Mouse (Mus musculus): ENCODE results near the gene Olfr273. TPM values are rescaled to one million over a fixed set of nuclear protein-coding genes. Genes with fewer than 3 reads are reported as not detected.
"Not testable (repeated sequence)": the region's sequence is repeated elsewhere in the genome, so short reads cannot be mapped to it uniquely, and the experiment has no call there.

The Olfr273 gene
- polyA plus RNA-seq (2014; fragmentation: Nextera tagmentation; extraction: Ambion mirVana) = not detected in 2 replicates

DNA sequence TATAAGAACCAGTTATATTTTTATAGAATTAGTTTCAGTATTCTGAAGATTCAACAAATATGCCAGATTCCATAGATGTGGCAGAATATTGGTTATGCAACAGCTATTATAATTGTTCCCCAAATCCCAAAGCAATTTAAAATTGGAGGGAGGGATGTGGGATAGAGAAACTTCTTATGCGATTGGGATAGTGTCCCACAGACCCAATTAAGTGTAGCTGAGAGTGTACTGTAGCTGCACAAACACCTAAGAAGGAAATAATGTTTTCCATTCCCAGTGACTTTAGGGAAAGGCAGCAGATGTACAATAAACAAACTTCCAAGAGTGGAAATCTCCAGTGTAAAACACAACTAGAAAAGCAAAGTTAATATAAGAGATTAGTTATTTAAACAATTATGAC is at the start of gene Olfr273:
Gene Olfr273, minus strand, starts transcription at position 101 of the 400 bp plus-strand sequence.
- Histone ChIP-seq H3K9me3 (ENCODE audit: control insufficient read depth, low read length) (no peaks in the 10 kb centered on the region), H3K4me2 (replicated peaks; ENCODE audit: low read depth, low read length) (no peak within 1 kb of the TSS), H3K4me1 (ENCODE audit: control insufficient read depth, insufficient read depth, low read length) (no peaks in the 10 kb centered on the region), H3K27me3 (ENCODE audit: control insufficient read depth, insufficient read depth, low read length) (no peaks in the 10 kb centered on the region), H3K4me3 (ENCODE audit: low read length) (no peak within 1 kb of the TSS), H3K27ac (ENCODE audit: low read depth, low read length) (no peak within 1 kb of the TSS), H3K36me3 (ENCODE audit: control insufficient read depth, insufficient read depth, low read length) (no peaks in the 10 kb centered on the region), H3K9ac (ENCODE audit: low read depth, low read length) (no peak within 1 kb of the TSS)
- ATAC-seq (ENCODE audit: low FRiP score, low TSS enrichment) = no peak
- 90% methylated on average over 1 of the region's 1 CpGs for WGBS

- Histone ChIP-seq H3K4me3 (ENCODE audit: low read length) (no peak overlapping the region), H3K27ac (ENCODE audit: low read depth, low read length) (no peak overlapping the region), H3K4me2 (replicated peaks; ENCODE audit: low read depth, low read length) (no peak overlapping the region), H3K36me3 (ENCODE audit: control insufficient read depth, insufficient read depth, low read length) (no peaks in the 10 kb centered on the region), H3K27me3 (ENCODE audit: control insufficient read depth, insufficient read depth, low read length) (no peaks in the 10 kb centered on the region), H3K9me3 (ENCODE audit: control insufficient read depth, low read length) (no peaks in the 10 kb centered on the region), H3K4me1 (ENCODE audit: control insufficient read depth, insufficient read depth, low read length) (no peaks in the 10 kb centered on the region), H3K9ac (ENCODE audit: low read depth, low read length) (no peak overlapping the region)
- 93% methylated on average over 9 of the region's 9 CpGs for WGBS
- no peak for ATAC-seq (ENCODE audit: low FRiP score, low TSS enrichment)
Observed at GRCm38 (mm10) chr4:52864156-52864555, 5.1 kb upstream of the Olfr273 start.

GRCm38 (mm10) chr4:52849672-52850071 is 9.4 kb downstream of the Olfr273 start:
- Histone ChIP-seq H3K9ac (ENCODE audit: low read depth, low read length) (no peak overlapping the region), H3K36me3 (ENCODE audit: control insufficient read depth, insufficient read depth, low read length) (no peaks in the 10 kb centered on the region), H3K27ac (ENCODE audit: low read depth, low read length) (no peak overlapping the region), H3K27me3 (ENCODE audit: control insufficient read depth, insufficient read depth, low read length) (no peaks in the 10 kb centered on the region), H3K4me1 (ENCODE audit: control insufficient read depth, insufficient read depth, low read length) (no peaks in the 10 kb centered on the region), H3K4me2 (replicated peaks; ENCODE audit: low read depth, low read length) (no peak overlapping the region), H3K9me3 (ENCODE audit: control insufficient read depth, low read length) (no peaks in the 10 kb centered on the region), H3K4me3 (ENCODE audit: low read length) (no peak overlapping the region)
- WGBS = 84% methylated on average over 5 of the region's 5 CpGs
- no peak for ATAC-seq (ENCODE audit: low FRiP score, low TSS enrichment)

DNA sequence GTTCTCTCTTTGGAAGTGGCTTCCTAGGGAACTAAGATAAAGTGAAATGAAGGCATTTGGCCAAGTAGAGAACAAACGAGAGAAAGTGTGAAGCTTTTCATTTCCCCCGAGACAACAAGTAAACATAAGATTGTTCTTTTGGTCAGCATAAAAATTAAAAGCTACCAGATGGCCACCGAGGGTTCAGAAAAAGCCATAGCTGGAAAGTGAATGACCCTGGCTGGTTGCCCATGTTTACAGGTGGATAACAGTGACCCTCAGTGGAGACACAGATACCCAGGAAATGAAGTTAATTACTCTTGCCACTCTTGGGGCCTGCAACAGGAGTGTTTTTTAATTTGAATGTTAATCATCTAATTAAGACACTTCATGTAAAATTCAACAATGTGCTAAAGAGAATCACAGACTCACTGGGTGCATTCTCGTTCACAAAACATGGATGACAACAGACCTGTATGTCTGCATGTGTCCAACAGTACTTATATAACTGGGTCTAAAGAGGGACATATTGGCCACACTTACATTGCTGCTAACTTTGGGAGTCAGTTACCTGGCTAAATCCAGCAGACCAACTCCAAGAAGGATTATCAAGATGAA is 9.9 kb downstream of the Olfr273 start:
- no peak overlapping the region for H3K27ac ChIP-seq (ENCODE audit: low read depth, low read length)
- H3K4me2 ChIP-seq (replicated peaks; ENCODE audit: low read depth, low read length) = no peak overlapping the region
- no peaks in the 10 kb centered on the region for H3K4me1 ChIP-seq (ENCODE audit: control insufficient read depth, insufficient read depth, low read length)
- no peak overlapping the region for H3K4me3 ChIP-seq (ENCODE audit: low read length)
- no peak overlapping the region for H3K9ac ChIP-seq (ENCODE audit: low read depth, low read length)
- H3K9me3 ChIP-seq (ENCODE audit: control insufficient read depth, low read length) = no peaks in the 10 kb centered on the region
- no peaks in the 10 kb centered on the region for H3K36me3 ChIP-seq (ENCODE audit: control insufficient read depth, insufficient read depth, low read length)
- 58% methylated on average over 4 of the region's 4 CpGs for WGBS
- no peaks in the 10 kb centered on the region for H3K27me3 ChIP-seq (ENCODE audit: control insufficient read depth, insufficient read depth, low read length)
- ATAC-seq (ENCODE audit: low FRiP score, low TSS enrichment) = no peak

DNA sequence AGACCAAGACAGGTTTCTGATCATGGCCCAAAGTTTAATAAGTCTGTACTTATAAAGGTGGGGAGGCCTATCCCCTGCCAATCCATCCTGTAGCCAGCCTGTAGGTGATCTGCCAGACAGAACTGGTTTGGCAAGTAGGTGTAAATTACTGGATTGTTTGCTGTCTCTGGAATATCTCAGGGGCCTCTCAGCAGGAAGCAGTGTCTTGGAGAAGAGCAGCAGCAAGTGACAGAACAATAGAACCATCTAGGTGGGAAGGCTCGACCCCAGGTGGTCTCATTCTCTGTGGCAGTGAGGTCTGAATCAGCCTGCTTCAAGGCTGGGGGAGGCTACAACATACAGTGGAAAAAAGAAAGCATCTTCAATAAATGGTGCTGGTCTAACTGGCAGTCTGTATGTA is 13.6 kb downstream of the Olfr273 start:
- ATAC-seq (ENCODE audit: low FRiP score, low TSS enrichment); H3K4me3 ChIP-seq (ENCODE audit: low read length); H3K9me3 ChIP-seq (ENCODE audit: control insufficient read depth, low read length); H3K27ac ChIP-seq (ENCODE audit: low read depth, low read length); H3K4me1 ChIP-seq (ENCODE audit: control insufficient read depth, insufficient read depth, low read length); H3K27me3 ChIP-seq (ENCODE audit: control insufficient read depth, insufficient read depth, low read length); H3K4me2 ChIP-seq (replicated peaks; ENCODE audit: low read depth, low read length); H3K9ac ChIP-seq (ENCODE audit: low read depth, low read length); H3K36me3 ChIP-seq (ENCODE audit: control insufficient read depth, insufficient read depth, low read length): not testable (repeated sequence)
- WGBS = 10% methylated on average over 1 of the region's 1 CpGs

GRCm38 (mm10) chr4:52821375-52821774 is 37.7 kb downstream of the Olfr273 start:
- Histone ChIP-seq H3K9ac (ENCODE audit: low read depth, low read length) (no peak overlapping the region), H3K4me1 (ENCODE audit: control insufficient read depth, insufficient read depth, low read length) (no peaks in the 10 kb centered on the region), H3K9me3 (ENCODE audit: control insufficient read depth, low read length) (no peaks in the 10 kb centered on the region), H3K27ac (ENCODE audit: low read depth, low read length) (no peak overlapping the region), H3K36me3 (ENCODE audit: control insufficient read depth, insufficient read depth, low read length) (no peaks in the 10 kb centered on the region), H3K27me3 (ENCODE audit: control insufficient read depth, insufficient read depth, low read length) (no peaks in the 10 kb centered on the region), H3K4me2 (replicated peaks; ENCODE audit: low read depth, low read length) (no peak overlapping the region), H3K4me3 (ENCODE audit: low read length) (no peak overlapping the region)
- WGBS = 97% methylated on average over 11 of the region's 11 CpGs
- ATAC-seq (ENCODE audit: low FRiP score, low TSS enrichment) = no peak

DNA sequence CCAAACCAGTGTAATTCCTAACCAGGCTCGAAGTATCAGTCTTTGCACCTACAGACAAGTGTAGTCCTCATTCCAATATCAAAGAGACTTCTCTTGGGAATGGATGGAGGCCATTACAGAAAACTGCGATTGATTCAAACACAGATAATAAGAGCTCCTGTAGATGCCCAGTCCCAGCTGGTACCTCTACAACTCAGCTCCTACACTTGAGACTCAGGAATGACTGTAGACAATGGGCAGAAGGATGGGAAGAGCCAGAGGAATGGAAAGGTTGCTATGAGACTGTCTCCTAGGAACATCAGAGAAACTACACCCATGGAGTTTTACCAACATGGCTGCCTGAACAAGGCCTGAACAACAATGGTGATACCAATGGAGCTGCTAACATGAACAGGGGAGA is 44.7 kb downstream of the Olfr273 start, which contains the start of gene Olfr275:
Gene Olfr275, plus strand, starts transcription at position 301 of the 400 bp plus-strand sequence.
- WGBS = 90% methylated on average over 2 of the region's 2 CpGs
- no peak within 1 kb of the TSS for H3K4me3 ChIP-seq (ENCODE audit: low read length)
- no peak within 1 kb of the TSS for H3K27ac ChIP-seq (ENCODE audit: low read depth, low read length)
- no peaks in the 10 kb centered on the region for H3K36me3 ChIP-seq (ENCODE audit: control insufficient read depth, insufficient read depth, low read length)
- no peak for ATAC-seq (ENCODE audit: low FRiP score, low TSS enrichment)
- H3K9me3 ChIP-seq (ENCODE audit: control insufficient read depth, low read length) = no peaks in the 10 kb centered on the region
- no peaks in the 10 kb centered on the region for H3K27me3 ChIP-seq (ENCODE audit: control insufficient read depth, insufficient read depth, low read length)
- H3K9ac ChIP-seq (ENCODE audit: low read depth, low read length) = no peak within 1 kb of the TSS
- H3K4me1 ChIP-seq (ENCODE audit: control insufficient read depth, insufficient read depth, low read length) = no peaks in the 10 kb centered on the region
- H3K4me2 ChIP-seq (replicated peaks; ENCODE audit: low read depth, low read length) = no peak within 1 kb of the TSS

DNA sequence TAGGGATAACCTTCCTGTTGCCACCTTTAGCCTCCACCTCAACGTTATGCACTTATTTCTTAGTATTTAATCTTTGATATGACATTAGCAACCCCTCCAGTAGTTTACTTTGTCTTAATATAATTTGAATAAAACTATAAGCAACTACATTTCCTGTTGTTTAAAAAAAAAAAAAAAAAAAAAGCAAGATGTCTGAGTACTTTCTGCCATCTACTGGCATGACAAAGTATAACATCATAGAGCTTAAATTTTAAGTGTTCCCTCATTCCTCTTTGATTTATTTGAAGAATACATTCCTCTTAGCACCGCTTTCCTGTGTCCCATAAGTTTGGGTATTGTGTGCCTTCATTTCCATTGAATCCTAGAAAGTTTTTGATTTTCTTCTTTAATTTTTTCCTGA is 47.2 kb downstream of the Olfr273 start:
- 27% methylated on average over 2 of the region's 2 CpGs for WGBS
- no peak for ATAC-seq (ENCODE audit: low FRiP score, low TSS enrichment)
- H3K4me2 ChIP-seq (replicated peaks; ENCODE audit: low read depth, low read length) = no peak overlapping the region
- H3K9me3 ChIP-seq (ENCODE audit: control insufficient read depth, low read length) = no peaks in the 10 kb centered on the region
- H3K4me1 ChIP-seq (ENCODE audit: control insufficient read depth, insufficient read depth, low read length) = no peaks in the 10 kb centered on the region
- no peak overlapping the region for H3K4me3 ChIP-seq (ENCODE audit: low read length)
- no peaks in the 10 kb centered on the region for H3K27me3 ChIP-seq (ENCODE audit: control insufficient read depth, insufficient read depth, low read length)
- H3K9ac ChIP-seq (ENCODE audit: low read depth, low read length) = no peak overlapping the region
- H3K27ac ChIP-seq (ENCODE audit: low read depth, low read length) = no peak overlapping the region
- no peaks in the 10 kb centered on the region for H3K36me3 ChIP-seq (ENCODE audit: control insufficient read depth, insufficient read depth, low read length)

All from kidney, embryonic 14.5 days (tissue).